Mouse (Mus musculus): Measurements from ENCODE around the gene Bcas2. TPM values are rescaled to one million over a fixed set of nuclear protein-coding genes. Genes with fewer than 3 reads are reported as not detected.

The Bcas2 gene
- polyA plus RNA-seq, 1 experiment from 2014 or later, result 210 TPM

DNA sequence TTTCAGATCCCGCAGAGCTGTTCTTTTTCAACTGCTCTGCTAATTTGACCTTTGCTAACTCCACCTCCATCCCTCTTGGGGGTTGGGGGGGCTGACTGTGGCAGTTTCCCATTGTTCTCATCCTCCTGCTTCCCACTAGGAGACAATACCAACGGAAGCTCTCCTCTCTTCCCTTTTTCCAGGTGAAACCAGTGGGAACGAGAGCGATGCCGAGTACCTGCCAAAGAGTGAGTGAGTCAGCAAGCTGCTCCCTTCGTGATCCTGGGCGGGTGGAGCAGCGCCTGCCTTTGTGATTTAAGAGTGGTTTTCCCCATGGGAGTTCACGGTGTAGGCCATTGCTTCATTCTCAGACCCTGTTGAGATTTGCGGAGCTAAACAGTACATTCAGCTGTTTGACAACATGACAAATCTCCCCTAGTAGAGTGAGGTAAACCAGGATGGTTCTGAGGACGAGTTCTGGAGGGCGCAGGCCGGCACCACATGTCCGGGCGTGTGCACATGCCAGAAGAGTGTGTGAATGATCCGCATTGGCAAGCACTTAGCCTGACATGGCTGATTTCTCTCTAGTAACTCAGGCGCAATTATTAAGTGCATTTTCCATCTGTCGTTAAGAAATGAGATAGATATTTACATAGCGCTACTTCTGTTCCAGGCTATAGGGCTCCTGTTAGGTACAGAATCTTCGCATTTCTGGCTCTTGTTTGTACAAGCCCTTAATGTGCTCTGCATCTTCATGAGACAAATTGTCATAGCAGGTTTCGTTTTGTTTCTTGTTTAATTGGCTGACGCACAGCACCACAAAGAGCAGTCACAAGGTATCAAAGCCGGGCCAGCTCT, 24.9 kb upstream of the Bcas2 start:
- ATAC-seq (ENCODE audit: insufficient read depth, low FRiP score, low TSS enrichment) (no peak), DNase-seq (ENCODE audit: low spot score) (no peak)
- no peaks in the 10 kb centered on the region for H3K27me3 ChIP-seq (ENCODE audit: control insufficient read depth, insufficient read depth, low read length)
- WGBS, result 61% methylated on average over 23 of the region's 23 CpGs
- H3K36me3 ChIP-seq (ENCODE audit: control insufficient read depth, insufficient read depth, low read length), result no peaks in the 10 kb centered on the region
- H3K9me3 ChIP-seq (ENCODE audit: control insufficient read depth, low read length), result no peaks in the 10 kb centered on the region
- H3K4me3 ChIP-seq (ENCODE audit: low read depth, low read length), result no peak overlapping the region
- H3K9ac ChIP-seq (ENCODE audit: low read length), result no peak overlapping the region
- H3K4me1 ChIP-seq (ENCODE audit: control insufficient read depth, insufficient read depth, low read length), result no peaks in the 10 kb centered on the region
- no peak overlapping the region for H3K4me2 ChIP-seq (ENCODE audit: low read depth)
- H3K27ac ChIP-seq (ENCODE audit: low read depth, low read length), result no peak overlapping the region

DNA sequence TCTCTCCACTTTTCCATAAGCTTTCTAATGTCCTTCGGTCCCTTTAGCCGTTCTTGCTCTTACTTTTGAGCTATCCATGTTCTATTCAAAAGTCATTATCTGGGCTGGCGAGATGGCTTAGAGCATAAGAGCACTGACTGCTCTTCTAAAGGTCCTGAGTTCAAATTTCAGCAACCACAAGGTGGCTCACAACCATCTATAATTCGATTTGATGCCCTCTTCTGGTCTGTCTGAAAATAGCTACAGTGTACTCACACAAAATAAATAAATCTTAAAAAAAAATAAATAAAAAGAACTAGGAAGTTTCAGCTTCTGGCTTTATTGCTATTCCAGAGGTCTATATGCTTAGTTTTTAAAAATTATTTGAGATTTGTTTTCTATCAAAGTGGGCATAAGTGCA, 23.7 kb upstream of the Bcas2 start:
- H3K4me3 ChIP-seq (ENCODE audit: low read depth, low read length), result no peak overlapping the region
- H3K36me3 ChIP-seq (ENCODE audit: control insufficient read depth, insufficient read depth, low read length), result no peaks in the 10 kb centered on the region
- no peak overlapping the region for H3K9ac ChIP-seq (ENCODE audit: low read length)
- H3K4me1 ChIP-seq (ENCODE audit: control insufficient read depth, insufficient read depth, low read length), result no peaks in the 10 kb centered on the region
- no peak overlapping the region for H3K4me2 ChIP-seq (ENCODE audit: low read depth)
- ATAC-seq (ENCODE audit: insufficient read depth, low FRiP score, low TSS enrichment) (no peak), DNase-seq (ENCODE audit: low spot score) (no peak)
- no peaks in the 10 kb centered on the region for H3K9me3 ChIP-seq (ENCODE audit: control insufficient read depth, low read length)
- 84% methylated on average over 4 of the region's 4 CpGs for WGBS
- H3K27ac ChIP-seq (ENCODE audit: low read depth, low read length), result no peak overlapping the region
- no peaks in the 10 kb centered on the region for H3K27me3 ChIP-seq (ENCODE audit: control insufficient read depth, insufficient read depth, low read length)

DNA sequence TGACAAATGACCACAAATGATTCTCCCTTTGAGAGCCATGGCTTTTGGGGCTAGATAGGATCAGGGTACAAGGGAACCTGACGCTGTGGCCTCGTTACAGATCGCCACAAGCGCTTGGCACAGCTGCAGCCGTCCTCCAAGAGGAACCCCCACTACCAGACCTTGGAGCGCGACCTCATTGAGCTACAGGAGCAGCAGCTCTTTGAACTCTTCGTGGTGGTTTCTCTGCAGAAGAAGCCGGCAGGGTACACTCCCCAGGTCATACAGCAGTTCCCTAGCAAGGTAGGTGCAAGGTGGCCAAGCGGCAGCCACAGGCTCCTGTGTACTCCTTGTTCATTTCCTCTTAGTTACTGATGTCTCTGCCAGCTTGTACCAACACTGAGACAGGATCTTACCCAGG, 22.5 kb upstream of the Bcas2 start:
- no peaks in the 10 kb centered on the region for H3K36me3 ChIP-seq (ENCODE audit: control insufficient read depth, insufficient read depth, low read length)
- H3K27me3 ChIP-seq (ENCODE audit: control insufficient read depth, insufficient read depth, low read length), result no peaks in the 10 kb centered on the region
- no peak overlapping the region for H3K27ac ChIP-seq (ENCODE audit: low read depth, low read length)
- DNase-seq (ENCODE audit: low spot score) (no peak), ATAC-seq (ENCODE audit: insufficient read depth, low FRiP score, low TSS enrichment) (no peak)
- H3K9me3 ChIP-seq (ENCODE audit: control insufficient read depth, low read length), result no peaks in the 10 kb centered on the region
- H3K4me1 ChIP-seq (ENCODE audit: control insufficient read depth, insufficient read depth, low read length), result no peaks in the 10 kb centered on the region
- no peak overlapping the region for H3K4me3 ChIP-seq (ENCODE audit: low read depth, low read length)
- no peak overlapping the region for H3K9ac ChIP-seq (ENCODE audit: low read length)
- no peak overlapping the region for H3K4me2 ChIP-seq (ENCODE audit: low read depth)
- WGBS, result 87% methylated on average over 10 of the region's 10 CpGs

DNA sequence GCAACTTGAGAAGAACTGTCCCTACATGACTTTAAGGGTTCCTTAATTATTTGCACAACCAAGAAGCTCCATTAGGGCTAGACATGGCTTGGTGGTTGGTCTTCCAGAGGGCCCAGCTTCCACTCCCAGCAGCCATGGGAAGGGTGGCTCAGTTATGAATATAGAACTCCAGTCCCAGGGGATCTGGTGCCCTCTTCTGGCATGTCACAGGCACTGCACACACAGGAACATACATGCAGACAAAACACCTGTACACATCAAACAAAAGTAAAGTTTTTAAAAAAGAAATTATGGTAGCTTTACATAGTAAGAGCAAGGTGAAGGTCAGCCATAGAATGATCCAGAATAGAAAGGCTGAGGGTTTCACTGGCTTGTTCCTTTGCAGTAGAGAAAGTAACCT, 17.7 kb upstream of the Bcas2 start:
- Histone ChIP-seq H3K4me1 (ENCODE audit: control insufficient read depth, insufficient read depth, low read length) (no peaks in the 10 kb centered on the region), H3K4me2 (ENCODE audit: low read depth) (no peak overlapping the region), H3K9me3 (ENCODE audit: control insufficient read depth, low read length) (no peaks in the 10 kb centered on the region), H3K36me3 (ENCODE audit: control insufficient read depth, insufficient read depth, low read length) (no peaks in the 10 kb centered on the region), H3K27ac (ENCODE audit: low read depth, low read length) (no peak overlapping the region), H3K4me3 (ENCODE audit: low read depth, low read length) (no peak overlapping the region), H3K9ac (ENCODE audit: low read length) (no peak overlapping the region), H3K27me3 (ENCODE audit: control insufficient read depth, insufficient read depth, low read length) (no peaks in the 10 kb centered on the region)
- ATAC-seq (ENCODE audit: insufficient read depth, low FRiP score, low TSS enrichment) (no peak), DNase-seq (ENCODE audit: low spot score) (no peak)

DNA sequence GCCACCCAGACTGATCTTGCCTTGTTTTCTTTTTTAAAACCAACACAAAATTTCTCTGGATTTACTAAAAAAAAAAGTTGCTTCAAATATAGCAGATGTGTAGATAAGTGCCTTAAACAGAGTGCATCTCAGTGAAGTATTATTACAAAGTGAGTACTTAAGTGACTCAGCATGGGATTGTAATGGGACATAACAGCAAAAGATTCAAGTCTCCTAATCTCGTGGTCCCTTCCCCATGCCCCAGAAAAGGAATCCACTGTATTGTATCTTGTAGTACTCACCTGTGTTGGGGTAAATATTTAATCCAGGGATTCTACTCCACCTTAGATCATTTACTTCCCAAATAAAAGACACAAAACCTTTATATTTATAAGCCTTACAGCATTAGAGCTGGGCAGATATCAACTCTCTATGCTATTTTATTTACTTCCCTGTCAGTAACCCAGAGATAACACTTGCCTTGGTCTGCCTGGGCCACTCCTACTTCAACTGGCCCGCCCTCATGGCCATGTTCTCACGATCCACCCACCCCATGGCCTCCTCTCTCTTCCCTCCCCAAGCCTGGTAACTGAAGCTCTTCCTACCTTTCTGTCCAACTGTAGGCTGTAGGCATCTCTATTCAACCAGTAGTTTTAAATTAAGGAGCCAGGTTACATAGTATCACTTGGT, 12.1 kb upstream of the Bcas2 start:
- H3K9me3 ChIP-seq (ENCODE audit: control insufficient read depth, low read length), result no peaks in the 10 kb centered on the region
- no peak overlapping the region for H3K9ac ChIP-seq (ENCODE audit: low read length)
- no peaks in the 10 kb centered on the region for H3K4me1 ChIP-seq (ENCODE audit: control insufficient read depth, insufficient read depth, low read length)
- no peak for ATAC-seq (ENCODE audit: insufficient read depth, low FRiP score, low TSS enrichment)
- H3K4me3 ChIP-seq (ENCODE audit: low read depth, low read length), result no peak overlapping the region
- DNase-seq (ENCODE audit: low spot score), result no peak
- no peaks in the 10 kb centered on the region for H3K27me3 ChIP-seq (ENCODE audit: control insufficient read depth, insufficient read depth, low read length)
- H3K4me2 ChIP-seq (ENCODE audit: low read depth), result no peak overlapping the region
- 60% methylated on average over 3 of the region's 3 CpGs for WGBS
- no peak overlapping the region for H3K27ac ChIP-seq (ENCODE audit: low read depth, low read length)
- no peaks in the 10 kb centered on the region for H3K36me3 ChIP-seq (ENCODE audit: control insufficient read depth, insufficient read depth, low read length)

DNA sequence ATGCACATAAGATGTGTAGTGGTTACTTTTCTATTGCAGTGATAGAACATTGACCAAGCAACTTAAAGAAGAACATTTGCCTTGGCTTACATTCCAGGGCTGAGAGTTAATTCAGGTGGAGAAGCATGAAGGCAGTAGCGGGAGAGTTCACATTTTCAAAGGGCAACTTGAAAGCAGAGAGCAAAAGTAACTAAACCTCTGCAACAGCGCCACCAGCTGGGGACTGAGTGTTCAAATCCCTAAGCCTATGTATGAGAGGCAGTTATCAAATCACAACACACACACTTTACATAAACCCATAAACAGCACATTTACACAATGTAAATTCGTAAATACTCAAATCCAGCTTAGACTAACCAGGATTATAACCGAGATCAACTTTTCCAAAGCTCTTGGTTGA, 1.7 kb upstream of the Bcas2 start:
- no peak overlapping the region for H3K27ac ChIP-seq (ENCODE audit: low read depth, low read length)
- ATAC-seq (ENCODE audit: insufficient read depth, low FRiP score, low TSS enrichment) (no peak), DNase-seq (ENCODE audit: low spot score) (peak; percentile 87)
- peaks cover 3% of the 10 kb centered on the region; the same call in 1 of the 2 replicates for H3K4me1 ChIP-seq (ENCODE audit: control insufficient read depth, insufficient read depth, low read length)
- H3K9ac ChIP-seq (ENCODE audit: low read length), result no peak overlapping the region
- H3K4me2 ChIP-seq (ENCODE audit: low read depth), result no peak overlapping the region
- H3K36me3 ChIP-seq (ENCODE audit: control insufficient read depth, insufficient read depth, low read length), result no peaks in the 10 kb centered on the region; the same call in 1 of the 2 replicates
- H3K9me3 ChIP-seq (ENCODE audit: control insufficient read depth, low read length), result no peaks in the 10 kb centered on the region
- H3K4me3 ChIP-seq (ENCODE audit: low read depth, low read length), result no peak overlapping the region
- H3K27me3 ChIP-seq (ENCODE audit: control insufficient read depth, insufficient read depth, low read length), result no peaks in the 10 kb centered on the region
- WGBS, result 11% methylated on average over 4 of the region's 4 CpGs

DNA sequence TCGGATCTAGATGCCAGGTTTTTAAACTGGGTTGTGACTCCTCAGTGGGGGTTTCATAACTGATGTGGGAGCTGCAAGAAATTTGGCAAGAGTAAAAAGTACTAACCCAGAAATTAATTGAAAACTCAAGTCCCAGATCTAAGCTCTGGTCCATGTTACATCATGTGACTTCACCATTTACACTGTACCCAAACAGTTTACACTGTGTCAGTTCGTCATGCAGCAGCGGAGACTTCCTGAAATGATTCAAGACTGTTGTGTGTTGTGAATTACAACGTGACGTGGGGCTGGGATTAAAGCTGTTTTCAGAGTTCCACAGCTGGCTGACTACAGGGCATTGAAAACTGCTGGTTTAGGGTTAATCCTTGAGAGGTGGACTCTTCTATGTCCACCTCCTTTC, 1.2 kb downstream of the Bcas2 start:
- Histone ChIP-seq H3K4me3 (ENCODE audit: low read depth, low read length) (peak overlapping the region; percentile 68), H3K36me3 (ENCODE audit: control insufficient read depth, insufficient read depth, low read length) (peaks cover 4% of the 10 kb centered on the region), H3K4me2 (ENCODE audit: low read depth) (peak overlapping the region; percentile 76), H3K9ac (ENCODE audit: low read length) (peak overlapping the region; percentile 64), H3K27ac (ENCODE audit: low read depth, low read length) (no peak overlapping the region), H3K9me3 (ENCODE audit: control insufficient read depth, low read length) (no peaks in the 10 kb centered on the region), H3K27me3 (ENCODE audit: control insufficient read depth, insufficient read depth, low read length) (no peaks in the 10 kb centered on the region), H3K4me1 (ENCODE audit: control insufficient read depth, insufficient read depth, low read length) (peaks cover 3% of the 10 kb centered on the region; the same call in 1 of the 2 replicates)
- ATAC-seq (ENCODE audit: insufficient read depth, low FRiP score, low TSS enrichment) (no peak), DNase-seq (ENCODE audit: low spot score) (no peak)
- WGBS, result 73% methylated on average over 5 of the region's 5 CpGs

DNA sequence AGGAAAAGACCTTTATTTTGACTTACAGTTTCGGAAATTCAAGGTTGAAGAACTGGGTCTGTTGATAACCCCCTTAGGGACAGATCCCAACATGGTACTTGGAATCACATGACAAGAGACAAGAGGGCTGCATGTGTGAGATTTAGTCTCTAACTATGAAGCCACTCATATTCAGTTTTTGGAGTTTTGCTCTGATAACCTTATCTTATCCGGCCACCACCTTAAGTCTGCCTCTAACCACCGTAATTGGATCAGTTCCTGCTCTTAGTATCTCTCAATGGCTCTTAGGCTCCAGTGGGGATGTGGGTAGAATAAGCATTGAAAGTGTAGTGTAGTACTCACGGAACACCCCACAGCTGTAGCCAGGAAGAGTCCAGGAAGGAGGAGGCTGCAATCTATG, 5.3 kb downstream of the Bcas2 start:
- WGBS, result 95% methylated on average over 4 of the region's 4 CpGs
- no peak overlapping the region for H3K27ac ChIP-seq (ENCODE audit: low read depth, low read length)
- peaks cover 4% of the 10 kb centered on the region for H3K36me3 ChIP-seq (ENCODE audit: control insufficient read depth, insufficient read depth, low read length)
- no peaks in the 10 kb centered on the region for H3K27me3 ChIP-seq (ENCODE audit: control insufficient read depth, insufficient read depth, low read length)
- H3K9ac ChIP-seq (ENCODE audit: low read length), result no peak overlapping the region
- peaks cover 3% of the 10 kb centered on the region; the same call in 1 of the 2 replicates for H3K4me1 ChIP-seq (ENCODE audit: control insufficient read depth, insufficient read depth, low read length)
- ATAC-seq (ENCODE audit: insufficient read depth, low FRiP score, low TSS enrichment) (no peak), DNase-seq (ENCODE audit: low spot score) (no peak)
- H3K9me3 ChIP-seq (ENCODE audit: control insufficient read depth, low read length), result no peaks in the 10 kb centered on the region
- H3K4me2 ChIP-seq (ENCODE audit: low read depth), result no peak overlapping the region
- H3K4me3 ChIP-seq (ENCODE audit: low read depth, low read length), result no peak overlapping the region

DNA sequence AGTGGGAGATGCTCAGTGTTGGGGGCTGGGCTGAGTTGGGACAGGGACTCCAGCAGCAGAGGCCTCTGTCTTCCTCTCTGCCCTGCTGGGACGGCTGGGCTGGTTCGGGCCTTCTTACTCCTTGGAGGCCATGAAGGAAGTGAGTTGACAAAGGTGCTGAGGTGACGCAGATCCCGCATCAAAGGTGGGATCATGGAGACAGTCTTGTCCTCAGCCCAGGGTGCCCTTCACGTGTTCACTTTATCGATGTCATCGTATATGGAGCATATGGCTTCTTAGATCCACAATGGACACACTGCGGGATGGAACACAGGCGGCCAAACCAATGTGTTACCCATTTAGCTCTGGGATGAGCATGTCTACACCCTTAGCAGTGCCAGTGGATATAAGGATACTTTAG, 8.1 kb downstream of the Bcas2 start:
- Histone ChIP-seq H3K36me3 (ENCODE audit: control insufficient read depth, insufficient read depth, low read length) (peaks cover 4% of the 10 kb centered on the region), H3K4me1 (ENCODE audit: control insufficient read depth, insufficient read depth, low read length) (no peaks in the 10 kb centered on the region), H3K9ac (ENCODE audit: low read length) (no peak overlapping the region), H3K9me3 (ENCODE audit: control insufficient read depth, low read length) (no peaks in the 10 kb centered on the region), H3K27me3 (ENCODE audit: control insufficient read depth, insufficient read depth, low read length) (no peaks in the 10 kb centered on the region), H3K27ac (ENCODE audit: low read depth, low read length) (no peak overlapping the region), H3K4me2 (ENCODE audit: low read depth) (no peak overlapping the region), H3K4me3 (ENCODE audit: low read depth, low read length) (no peak overlapping the region)
- DNase-seq (ENCODE audit: low spot score), result no peak
- ATAC-seq (ENCODE audit: insufficient read depth, low FRiP score, low TSS enrichment), result no peak
- WGBS, result 90% methylated on average over 9 of the region's 9 CpGs
